Mouse (Mus musculus) frontal cortex, postnatal 14 days (tissue): ENCODE results near the gene Pex11b.
"Not testable (repeated sequence)": the region's sequence is repeated elsewhere in the genome, so short reads cannot be mapped to it uniquely, and the experiment has no call there.

ENCODE experiments used
- DNase-seq, 2 experiments: peaks; one replicate each; pipeline ENCODE4 v3.0.0; 2022; ENCODE audit warnings: low spot score in 2 of 2

Pex11b gene

DNA sequence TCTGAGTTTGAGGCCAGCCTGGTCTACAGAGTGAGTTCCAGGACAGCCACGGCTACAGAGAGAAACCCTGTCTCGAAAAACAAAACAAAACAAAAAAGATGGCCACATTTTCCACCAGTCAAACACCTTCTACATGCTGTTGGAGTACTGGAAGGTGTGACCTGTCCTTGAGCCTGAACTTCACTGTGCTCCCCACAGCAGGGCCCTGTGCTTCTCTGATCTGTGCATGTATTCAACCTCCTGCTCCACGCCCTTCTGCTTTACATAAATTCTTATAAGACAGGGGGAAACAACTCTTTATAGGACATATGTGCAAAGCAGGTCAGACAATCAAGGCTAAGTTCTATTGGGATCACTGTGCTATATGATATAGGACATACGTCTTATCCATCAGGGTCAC, 12.0 kb upstream of the Pex11b start:
- no peak for DNase-seq

DNA sequence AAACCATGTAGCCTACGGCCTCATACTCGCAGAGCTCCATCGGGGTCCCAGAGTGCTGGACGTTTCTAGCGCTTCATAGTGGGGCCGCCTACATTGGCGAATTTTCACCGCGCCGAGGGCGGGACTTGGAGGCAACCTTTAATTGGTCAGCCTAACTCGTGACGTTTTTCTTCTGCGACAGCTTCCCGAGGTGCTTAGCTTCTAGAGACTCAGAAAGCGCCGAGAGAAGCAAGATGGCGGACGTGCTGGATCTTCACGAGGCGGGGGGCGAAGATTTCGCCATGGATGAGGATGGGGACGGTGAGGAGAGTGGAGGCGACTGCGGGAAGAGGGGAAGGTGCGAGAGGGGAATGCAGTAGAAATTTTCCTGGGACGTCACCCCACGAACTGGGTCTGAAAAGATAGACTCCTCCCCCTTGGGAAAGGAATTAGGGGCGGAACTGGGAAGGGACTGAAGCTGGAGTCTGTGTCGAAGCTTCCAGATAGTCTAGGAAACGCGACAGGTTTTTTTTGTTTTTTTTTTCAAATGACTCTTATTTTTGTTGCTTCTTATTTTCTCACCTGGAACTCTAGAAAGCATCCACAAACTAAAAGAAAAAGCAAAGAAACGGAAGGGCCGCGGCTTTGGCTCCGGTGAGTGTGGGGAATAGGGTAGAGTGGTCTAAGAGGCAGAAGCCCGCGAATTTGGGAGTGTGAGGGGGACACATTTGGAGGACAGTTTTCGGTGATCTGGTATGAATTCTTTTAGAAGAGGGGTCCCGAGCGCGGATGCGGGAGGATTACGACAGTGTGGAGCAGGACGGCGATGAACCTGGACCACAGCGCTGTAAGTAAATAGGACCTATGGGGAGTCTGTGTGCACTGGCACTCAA, 5.2 kb upstream of the Pex11b start, which contains the start of gene Rbm8a:
Gene Rbm8a, plus strand, starts transcription at position 205 of the 872 bp plus-strand sequence.
- peak; percentile 95 for DNase-seq

DNA sequence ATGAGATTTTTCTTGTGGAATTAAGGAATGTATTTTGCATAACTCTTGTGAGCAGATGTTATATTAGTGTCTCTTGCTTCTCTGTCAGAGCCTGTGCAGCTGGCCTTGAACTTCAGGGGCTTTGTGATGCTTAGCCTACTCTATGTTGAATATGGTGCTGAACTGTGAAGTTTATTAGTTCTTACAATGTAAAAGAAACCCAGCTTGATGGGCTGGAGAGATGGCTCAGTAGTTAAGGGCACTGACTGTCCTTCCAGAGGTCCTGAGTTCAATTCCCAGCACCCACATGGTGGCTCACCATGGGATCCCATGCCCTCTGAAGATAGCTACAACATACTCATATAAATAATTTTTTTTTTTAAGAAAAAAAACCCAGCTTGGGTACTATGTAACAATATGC, 3.1 kb upstream of the Pex11b start:
- no peak for DNase-seq

DNA sequence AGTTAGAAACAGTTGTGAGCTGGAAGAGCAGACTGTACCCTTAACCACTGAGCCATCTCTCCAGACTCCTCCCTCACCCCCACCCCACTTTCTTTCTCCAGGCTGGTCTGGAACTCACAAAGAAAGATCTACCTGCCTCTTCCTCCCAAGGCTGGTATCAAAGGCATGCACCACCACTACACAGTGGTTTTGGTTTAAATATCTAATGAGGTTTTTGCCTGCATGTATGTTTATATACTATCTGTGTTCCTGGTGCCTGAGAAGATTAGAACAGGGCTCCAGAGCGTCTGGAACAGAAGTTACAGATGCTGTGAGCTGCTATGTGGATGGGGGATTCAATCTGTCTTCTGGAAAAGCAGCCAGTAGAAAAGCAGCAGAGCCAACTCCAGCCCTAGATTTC, 1.2 kb upstream of the Pex11b start:
- DNase-seq: no peak

DNA sequence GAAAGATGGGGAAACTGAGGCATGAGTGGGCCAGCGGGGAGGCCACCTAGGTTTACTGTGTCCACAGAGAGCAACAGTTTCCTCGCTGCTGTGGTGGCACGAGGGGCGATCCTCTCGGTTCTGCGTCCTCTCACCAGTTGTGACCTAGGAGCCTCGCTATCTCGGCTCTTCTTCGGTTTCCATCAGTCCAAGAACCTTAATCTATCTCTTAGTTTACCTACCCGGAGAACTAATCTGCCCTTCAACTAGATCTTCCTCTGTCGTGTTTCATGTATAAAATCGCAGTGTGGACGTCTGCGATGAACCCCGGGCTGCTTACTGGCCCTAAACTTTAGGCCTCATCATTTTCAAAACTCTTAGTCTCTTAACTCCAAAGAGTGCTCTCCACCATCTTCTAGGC, 730 bp downstream of the Pex11b start:
- DNase-seq: no peak

DNA sequence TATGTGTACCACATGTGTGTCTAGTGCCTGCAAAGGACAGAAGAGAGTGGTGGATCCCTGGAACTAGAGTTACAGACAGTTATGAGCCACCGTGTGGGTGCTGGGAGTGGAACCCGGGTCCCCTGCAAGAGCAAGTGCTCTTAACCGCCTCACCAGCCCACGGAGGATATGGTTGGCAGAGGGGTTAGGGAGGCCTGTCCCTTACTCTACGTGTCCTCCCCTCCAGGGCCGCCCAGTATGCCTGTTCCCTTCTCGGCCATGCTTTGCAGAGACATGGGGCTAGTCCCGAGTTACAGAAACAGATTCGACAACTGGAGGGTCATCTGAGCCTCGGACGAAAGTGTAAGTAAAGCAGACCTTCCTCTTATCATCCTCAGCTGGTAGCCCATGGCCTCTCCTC, 1.3 kb downstream of the Pex11b start:
- DNase-seq: no peak

DNA sequence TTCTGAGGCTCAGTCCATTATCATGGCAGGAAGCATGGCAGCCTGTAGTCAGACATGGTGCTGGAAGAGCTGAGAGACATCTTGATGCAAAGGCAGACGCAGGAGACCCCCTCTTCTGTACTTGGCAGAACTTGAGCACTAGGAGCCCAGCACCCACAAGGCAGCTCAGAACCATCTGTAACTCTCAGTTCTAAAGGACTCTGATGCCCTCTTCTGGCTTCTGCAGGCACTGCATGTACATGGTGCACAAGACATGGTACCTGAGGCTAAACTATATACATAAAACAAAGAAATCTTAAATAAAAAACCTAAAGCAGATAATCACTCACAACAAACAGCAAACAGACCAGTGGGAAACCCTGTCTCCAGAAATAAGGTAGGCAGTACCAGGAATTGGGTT, 4.0 kb downstream of the Pex11b start:
- no peak for DNase-seq

DNA sequence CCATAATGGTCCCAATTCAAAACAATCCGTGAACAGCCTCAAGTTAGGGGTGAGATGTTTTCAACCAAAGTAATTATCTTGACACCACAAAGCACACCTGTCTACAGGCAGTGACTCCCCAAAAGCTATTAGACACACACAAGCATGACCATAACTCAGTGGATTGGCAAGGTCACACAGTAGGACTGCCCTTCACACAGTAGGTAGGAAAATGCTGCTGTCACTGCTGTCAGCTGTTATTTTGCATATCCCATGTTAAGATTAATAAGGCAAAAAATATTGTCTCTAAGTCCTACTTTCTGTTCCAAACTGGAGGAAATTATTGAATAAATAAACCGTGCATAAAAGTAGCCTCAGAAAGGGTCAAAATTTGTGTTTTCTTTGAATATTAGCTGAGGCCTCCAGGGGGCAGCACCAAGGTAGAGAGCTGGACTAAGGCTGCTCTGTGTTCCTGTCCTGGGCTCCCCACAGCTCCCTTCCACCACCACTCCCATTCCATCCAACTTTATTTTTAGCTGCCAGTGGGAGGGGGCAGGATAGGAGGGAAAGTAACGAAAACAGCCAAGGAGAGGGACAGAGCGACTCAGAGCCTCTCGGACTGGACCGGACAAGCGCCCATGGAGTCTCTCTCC, 10.0 kb downstream of the Pex11b start, which contains the start of gene Itga10:
Gene Itga10, plus strand, starts transcription at position 567 of the 632 bp plus-strand sequence.
- no peak for DNase-seq

DNA sequence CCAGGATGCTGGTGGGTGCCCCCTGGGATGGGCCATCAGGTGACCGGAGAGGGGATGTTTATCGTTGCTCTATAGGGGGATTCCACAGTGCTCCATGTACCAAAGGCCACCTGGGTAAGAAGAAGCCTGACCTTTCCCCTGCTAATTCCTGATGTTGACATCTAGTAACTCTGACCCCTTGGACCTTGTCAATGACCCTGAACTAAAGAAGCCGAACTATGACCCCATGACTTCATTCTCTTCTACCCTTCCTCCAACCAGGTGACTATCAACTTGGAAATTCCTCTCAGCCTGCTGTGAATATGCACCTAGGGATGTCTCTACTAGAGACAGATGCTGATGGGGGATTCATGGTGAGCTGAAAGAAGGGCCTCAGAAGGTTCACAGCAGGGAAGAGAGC, 12.2 kb downstream of the Pex11b start:
- DNase-seq: no peak

DNA sequence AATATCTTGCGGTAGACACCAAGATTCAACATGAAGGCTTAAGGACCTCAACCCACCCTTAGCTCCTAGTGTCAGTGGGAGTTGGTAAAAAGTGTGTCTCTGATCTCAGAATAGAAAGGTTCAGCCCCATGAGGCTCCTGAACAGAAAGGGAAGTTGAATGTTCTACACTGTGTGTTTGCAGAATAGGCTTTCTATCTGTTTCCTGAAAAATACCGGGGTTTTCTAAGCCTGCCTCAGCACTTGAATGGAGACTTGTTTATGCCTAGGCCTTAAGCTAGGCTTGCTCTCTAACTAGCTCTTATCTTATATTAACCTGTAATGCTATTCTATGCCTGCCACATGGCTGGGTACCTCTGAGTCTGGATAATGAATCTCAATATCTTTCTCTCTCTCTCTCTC, 25.7 kb downstream of the Pex11b start:
- DNase-seq: no peak

DNA sequence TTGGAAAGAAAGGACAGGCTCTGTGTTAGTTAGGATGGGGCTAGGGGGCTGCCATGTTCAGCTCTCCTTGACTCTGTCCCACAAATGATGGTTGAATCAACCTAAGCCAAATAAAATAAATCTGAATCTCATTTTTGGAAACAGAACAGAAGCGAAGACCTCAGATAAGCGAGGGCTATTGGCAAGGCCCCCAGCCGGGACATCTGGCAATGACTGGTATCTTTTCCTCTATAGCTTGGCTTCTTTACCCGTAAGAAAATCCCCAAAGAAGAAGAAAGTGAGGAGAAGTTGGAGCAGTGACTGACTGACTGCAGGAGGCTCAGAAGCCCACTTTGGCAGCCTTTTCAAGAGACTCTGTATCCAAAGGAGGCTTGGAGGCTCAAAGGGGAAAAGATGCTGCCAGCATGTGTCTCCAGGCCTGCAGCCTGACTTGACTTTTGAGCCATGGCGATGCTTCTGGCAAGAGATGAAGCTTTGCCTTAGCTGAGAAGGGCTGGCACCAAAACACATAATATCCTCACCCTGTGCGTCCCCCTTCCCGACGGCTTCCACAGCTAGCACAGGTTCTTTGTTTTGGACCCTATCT, 27.6 kb downstream of the Pex11b start:
- DNase-seq: no peak

DNA sequence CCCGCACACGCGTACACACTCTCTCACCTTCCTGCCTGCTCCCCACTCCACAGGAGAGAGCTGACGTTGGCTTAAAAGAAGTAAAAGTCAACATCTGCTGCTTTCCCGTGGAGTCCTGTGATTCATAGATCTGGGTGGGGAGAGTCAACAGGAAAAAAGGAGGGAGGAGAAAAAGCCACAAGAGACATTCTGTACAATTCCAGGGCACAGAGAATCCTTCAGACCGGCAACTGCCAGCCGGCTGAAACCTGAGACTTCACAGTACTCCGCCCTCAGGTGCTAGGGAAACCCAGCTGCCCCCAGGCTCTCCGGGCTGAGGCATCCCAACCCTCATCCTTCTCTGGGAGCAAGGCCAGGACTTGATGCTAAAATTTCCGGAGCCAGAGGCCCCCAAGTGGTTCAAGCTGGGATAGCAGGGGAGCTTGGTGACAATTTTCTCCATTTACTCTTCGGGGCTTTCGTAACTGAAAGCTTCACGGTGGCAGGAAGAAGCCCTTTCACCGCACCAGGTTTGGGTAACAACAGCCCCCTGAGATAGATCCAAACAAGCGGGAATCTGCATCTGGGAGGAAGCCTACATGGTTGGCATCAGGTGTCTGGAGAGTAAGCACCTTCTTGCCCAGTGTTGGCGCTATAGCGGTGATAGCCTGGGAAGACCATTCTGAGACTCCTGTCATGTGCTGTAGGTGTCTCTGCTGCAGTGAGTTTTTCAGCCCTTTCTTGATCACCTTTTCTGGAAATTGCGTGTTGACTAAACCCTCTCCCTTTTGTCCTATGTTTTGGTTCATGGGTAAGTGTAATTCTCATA, 28.5 kb downstream of the Pex11b start:
- peak; percentile 68 to 90 for DNase-seq

DNA sequence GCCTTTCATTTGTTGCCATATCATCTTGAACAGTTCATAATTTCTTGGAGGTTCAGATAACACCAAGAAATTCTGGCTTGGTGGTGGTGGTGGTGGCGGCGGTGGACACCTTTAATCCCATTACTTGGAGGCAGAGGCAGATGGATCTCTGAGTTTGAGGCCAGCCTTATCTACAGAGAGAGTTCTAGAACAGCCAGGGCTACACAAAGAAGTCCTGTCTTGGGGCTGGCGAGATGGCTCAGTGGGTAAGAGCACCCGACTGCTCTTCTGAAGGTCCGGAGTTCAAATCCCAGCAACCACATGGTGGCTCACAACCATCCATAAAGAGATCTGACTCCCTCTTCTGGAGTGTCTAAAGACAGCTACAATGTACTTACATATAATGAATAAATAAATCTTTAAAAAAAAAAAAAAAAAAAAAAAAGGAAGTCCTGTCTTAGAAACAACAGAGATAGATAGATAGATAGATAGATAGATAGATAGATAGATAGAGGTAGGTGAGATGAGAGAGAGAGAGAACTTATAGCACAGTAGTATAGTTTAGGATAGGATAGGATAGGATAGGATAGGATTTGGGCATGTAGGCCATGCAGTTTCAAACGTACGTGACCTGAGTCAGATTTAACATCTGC, 30.7 kb downstream of the Pex11b start:
- DNase-seq: not testable (repeated sequence)

DNA sequence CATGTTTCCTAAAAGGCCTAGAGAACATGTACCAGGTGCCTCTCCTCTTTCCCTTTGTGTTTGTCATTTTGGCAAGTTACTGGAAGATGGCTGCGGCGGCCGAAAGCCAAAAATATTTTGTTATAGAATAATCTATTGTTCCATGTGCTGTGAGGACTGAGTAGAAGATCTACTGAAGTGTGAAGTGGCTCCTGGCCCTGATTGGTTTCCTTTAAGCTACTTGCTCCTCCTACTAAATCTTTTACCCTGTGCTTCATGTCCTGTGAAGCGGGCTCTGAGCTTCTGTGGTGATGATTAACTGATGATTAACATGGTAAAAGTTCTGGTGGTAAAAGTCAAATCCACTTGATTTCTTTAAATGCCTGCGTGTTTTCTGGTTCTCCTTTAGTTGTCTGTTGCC, 31.7 kb downstream of the Pex11b start:
- DNase-seq: no peak

DNA sequence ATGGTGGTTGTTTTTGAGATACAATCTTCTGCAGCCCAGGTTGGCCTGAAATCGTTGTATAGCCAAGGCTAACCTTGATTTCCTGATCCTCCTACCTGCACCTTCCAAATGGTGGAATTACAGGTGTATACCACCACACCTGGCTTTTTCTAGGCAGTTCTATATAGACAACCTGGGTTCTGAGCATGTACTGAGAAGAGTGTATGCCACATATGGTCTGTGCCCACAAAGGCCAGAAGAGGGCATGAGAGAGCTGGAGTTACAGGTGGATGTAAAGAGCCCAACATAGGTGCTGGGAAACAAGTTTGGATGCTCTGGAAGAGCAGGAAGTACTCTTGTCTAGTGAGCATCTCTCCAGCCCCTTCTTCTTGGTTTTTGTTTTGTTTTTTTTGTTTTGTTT, 32.1 kb downstream of the Pex11b start:
- DNase-seq: no peak

DNA sequence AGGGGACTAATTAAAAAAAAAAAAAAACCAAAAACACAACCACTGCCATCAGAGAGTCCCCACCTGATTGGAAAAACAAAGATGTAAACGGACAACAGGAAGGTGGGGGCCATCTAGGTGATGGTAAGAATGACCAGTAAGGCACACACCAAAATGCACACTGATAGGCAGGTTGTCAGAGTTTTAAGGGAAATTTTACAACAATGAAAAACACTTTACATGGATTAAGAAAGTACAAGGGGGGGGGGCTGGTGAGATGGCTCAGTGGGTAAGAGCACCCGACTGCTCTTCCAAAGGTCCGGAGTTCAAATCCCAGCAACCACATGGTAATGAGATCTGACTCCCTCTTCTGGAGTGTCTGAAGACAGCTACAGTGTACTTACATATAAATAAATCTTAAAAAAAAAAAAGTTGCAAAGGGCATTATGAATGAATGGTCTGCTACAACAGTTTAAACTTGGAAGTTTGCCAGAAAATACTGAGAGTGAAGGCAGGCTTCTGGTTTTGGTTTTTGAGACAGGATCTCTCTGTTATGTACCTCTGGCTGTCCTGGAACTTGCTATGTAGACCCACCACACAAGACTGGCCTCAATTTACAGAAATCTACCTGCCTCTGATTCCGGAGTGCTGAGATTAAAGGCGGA, 33.4 kb downstream of the Pex11b start:
- no peak for DNase-seq

DNA sequence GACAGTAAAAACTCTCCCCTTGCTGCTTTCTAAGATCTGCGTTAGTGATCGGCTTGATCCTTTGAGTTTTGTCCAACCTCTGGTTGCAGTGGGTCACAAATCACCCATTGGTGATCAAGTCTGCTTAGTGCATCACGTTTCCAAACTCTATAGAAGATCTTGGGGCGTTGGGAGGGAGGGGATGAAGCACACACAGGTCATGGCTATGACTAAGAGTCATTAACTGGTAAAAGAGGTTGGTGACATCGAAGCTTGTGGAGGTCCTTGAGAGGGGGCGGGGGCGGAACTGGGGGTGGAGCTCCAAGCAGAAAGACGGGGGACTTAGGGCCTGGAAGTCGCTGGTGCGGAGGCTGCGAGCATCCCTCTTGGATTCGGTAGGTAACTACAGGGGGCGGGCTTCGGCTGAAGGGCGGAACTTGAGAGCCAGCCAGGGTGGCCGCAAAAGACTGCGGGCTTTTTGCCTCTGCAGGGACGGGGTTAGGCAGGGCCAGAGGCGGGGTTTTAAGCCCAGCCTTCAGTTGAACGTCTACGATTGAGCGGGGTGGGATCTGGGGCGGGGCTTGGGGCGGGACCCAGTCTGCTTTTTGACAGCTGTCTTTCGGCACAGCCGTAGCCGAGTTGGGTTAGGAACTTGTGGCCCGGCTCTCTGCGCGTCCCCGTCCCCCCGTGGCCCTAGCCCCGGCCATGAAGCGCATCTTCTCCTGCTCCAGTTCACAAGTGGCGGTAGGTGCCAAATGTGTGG, 34.7 kb downstream of the Pex11b start, which contains the start of gene Ankrd35:
Gene Ankrd35, plus strand, starts transcription at position 405 of the 742 bp plus-strand sequence.
- peak; percentile 54 to 56 for DNase-seq

DNA sequence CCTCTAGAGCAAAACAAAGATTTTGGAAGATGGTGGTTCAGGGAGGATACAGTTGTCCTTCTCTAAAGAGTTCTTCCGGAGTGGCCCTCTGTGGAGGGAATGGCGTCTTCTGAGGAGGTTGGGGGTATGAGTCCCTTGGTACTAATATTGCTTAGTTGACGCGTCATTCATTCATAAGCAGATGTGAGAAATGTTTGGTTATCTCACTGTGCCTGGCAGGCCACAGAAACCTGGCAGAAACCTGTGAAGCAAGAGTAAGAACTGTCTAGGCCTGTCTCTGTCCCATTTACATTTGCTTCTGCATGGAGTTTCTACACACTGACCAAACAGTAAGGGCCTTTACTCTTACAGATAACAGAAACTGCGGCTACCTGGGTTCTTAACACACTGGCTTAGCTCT, 36.3 kb downstream of the Pex11b start:
- DNase-seq: no peak

DNA sequence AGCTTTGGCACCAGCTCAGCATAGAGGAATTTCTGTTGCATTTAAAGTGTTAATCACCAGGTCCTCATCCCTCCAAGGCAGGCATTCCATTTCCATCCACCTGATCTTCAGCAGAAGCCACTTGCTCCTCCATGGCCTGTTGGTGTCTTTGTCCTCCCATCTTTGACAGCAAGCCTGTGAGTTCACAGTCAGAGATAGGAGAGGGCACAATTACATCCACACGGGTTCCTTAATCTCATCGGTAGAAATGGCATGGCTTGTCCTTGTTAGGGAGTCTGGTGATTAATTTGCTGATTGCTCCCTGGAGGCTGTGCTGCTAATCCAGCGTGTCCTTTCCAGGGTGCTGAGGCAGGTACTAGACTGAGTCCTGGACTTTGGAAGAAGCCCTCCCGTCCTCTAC, 38.3 kb downstream of the Pex11b start:
- no peak for DNase-seq

DNA sequence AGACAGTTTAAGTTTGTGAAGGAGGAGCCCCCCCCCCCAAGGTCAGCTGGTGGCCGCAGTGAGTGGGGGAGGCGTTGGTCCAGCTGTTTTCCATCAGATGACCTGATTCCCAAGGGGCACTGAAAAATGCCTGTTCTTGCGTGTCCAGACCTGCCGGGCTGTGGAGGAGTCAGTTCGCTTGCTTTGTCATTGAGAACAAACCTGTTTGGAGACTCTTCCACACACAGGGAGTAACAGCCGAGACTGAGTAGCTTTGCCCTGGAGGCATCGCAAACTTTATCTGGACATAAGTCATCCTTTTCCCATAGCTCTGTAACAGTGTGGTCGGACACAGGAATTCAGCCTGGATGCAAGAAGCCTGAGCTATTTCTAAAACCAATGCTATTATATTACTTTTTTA, 39.3 kb downstream of the Pex11b start:
- DNase-seq: no peak
